Mouse (Mus musculus) heart, postnatal 0 days (tissue): ENCODE results near the gene Fbxl5.

Source experiments
- CTCF ChIP-seq: IDR thresholded peaks from 2 replicates; pipeline ENCODE4 v1.5.1; 2016; ENCODE audit warnings: antibody characterized with exemption, control low read depth, low read depth
- EP300 ChIP-seq: IDR thresholded peaks from 2 replicates; pipeline ENCODE4 v1.6.1; 2016; ENCODE audit warnings: antibody characterized with exemption, low read depth

DNA sequence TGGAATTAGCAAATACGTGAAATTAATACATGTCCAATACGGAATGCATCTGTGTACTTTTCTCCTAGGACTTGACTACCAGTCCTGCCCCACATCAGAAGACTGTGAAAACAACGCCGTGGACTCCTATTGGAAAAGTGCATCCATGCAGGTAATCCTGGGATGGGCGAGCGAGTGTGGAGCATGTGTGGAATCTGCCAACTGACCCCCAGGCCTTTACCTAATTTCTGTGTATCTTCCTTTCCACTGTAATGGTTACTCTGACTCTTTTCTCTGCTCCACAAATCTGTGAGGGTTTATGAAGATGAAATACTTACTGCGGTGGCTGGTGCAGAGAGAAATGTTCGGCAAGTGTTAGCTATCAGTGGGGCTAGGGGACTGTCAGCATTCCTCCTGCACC is 761 bp upstream of the Fbxl5 start:
- TF ChIP-seq CTCF (no peak), EP300 (no peak)
